Mouse (Mus musculus) heart, embryonic 10.5 days (tissue): ENCODE measurements around the gene Minos1. TPM values are rescaled to one million over a fixed set of nuclear protein-coding genes. Genes with fewer than 3 reads are reported as not detected.
A peak's percentile ranks its signal among the peaks of the same experiment; 100 is the strongest.

Source experiments
- DNase-seq: peaks from one replicate; pipeline ENCODE4 v3.0.0-alpha.2; 2017; ENCODE audit warnings: low spot score
- H3K27ac ChIP-seq: fragments of 300-500 bp; sonication (generic); 2 replicates; pipeline ENCODE4 v1.5.1; 2016; ENCODE audit warnings: mild to moderate bottlenecking
- H3K27me3 ChIP-seq: fragments of 300-500 bp; sonication (generic); 2 replicates; pipeline ENCODE4 v1.6.1; 2016; ENCODE audit warnings: mild to moderate bottlenecking; ENCODE audit not compliant: poor library complexity, insufficient read depth, severe bottlenecking
- H3K36me3 ChIP-seq: fragments of 300-500 bp; sonication (generic); 2 replicates; pipeline ENCODE4 v1.6.1; 2016; ENCODE audit warnings: mild to moderate bottlenecking, moderate library complexity
- H3K4me1 ChIP-seq: fragments of 300-500 bp; sonication (generic); 2 replicates; pipeline ENCODE4 v1.6.1; 2016; ENCODE audit warnings: mild to moderate bottlenecking
- H3K4me3 ChIP-seq: fragments of 300-500 bp; sonication (generic); 2 replicates; pipeline ENCODE4 v1.5.1; 2016; ENCODE audit warnings: mild to moderate bottlenecking, moderate library complexity
- H3K9me3 ChIP-seq: fragments of 300-500 bp; sonication (generic); 2 replicates; pipeline ENCODE4 v1.6.1; 2016; ENCODE audit warnings: mild to moderate bottlenecking, moderate library complexity
- WGBS: fragments of 180-500 bp; shearing (Covaris S2); methylation state at CpG from one replicate; pipeline ENCODE4 v1.1.7; 2016; 5-methylcytosine and 5-hydroxymethylcytosine counted together
- polyA plus RNA-seq: library from polyadenylated mRNA; unstranded; fragments of >200 nt; fragmentation: Nextera tagmentation; extraction: Ambion mirVana; gene quantifications from 2 replicates; pipeline ENCODE4 v1.2.1, GENCODE M21; 2016

Minos1 gene
- polyA plus RNA-seq, 1 experiment from 2014 or later: 532 TPM

DNA sequence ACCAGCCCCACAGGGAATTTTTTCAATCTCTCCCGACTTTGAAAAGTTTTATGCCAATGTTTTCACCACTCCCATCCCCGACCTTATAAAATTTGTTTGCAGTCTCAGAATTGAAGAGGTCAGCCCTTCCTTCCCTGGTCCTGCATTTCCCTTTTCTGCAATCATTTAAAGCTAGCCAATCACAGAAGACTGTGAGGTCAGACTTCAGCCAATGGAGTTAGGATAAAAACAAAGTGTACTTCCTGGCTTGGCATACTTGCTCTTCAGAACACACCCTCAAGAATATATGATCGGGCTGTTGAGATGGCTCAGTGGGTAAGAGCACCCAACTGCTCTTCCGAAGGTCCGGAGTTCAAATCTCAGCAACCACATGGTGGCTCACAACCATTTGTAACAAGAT lies 2.2 kb upstream of the Minos1 start:
- 80% methylated on average over 5 of the region's 5 CpGs for WGBS
- H3K27ac ChIP-seq: no peak overlapping the region
- H3K4me1 ChIP-seq: peaks cover 19% of the 10 kb centered on the region
- H3K4me3 ChIP-seq: no peak overlapping the region
- no peaks in the 10 kb centered on the region for H3K27me3 ChIP-seq
- no peaks in the 10 kb centered on the region for H3K36me3 ChIP-seq
- DNase-seq: no peak
- H3K9me3 ChIP-seq: no peaks in the 10 kb centered on the region

GRCm38 (mm10) chr4:139131858-139132672 lies 1.2 kb upstream of the Minos1 start:
- no peak overlapping the region for H3K4me3 ChIP-seq
- peak overlapping the region; percentile 65 for H3K27ac ChIP-seq
- H3K4me1 ChIP-seq: peaks cover 20% of the 10 kb centered on the region
- no peaks in the 10 kb centered on the region for H3K27me3 ChIP-seq
- peaks cover under 1% of the 10 kb centered on the region for H3K36me3 ChIP-seq
- no peak for DNase-seq
- WGBS: 79% methylated on average over 14 of the region's 14 CpGs
- H3K9me3 ChIP-seq: no peaks in the 10 kb centered on the region

DNA sequence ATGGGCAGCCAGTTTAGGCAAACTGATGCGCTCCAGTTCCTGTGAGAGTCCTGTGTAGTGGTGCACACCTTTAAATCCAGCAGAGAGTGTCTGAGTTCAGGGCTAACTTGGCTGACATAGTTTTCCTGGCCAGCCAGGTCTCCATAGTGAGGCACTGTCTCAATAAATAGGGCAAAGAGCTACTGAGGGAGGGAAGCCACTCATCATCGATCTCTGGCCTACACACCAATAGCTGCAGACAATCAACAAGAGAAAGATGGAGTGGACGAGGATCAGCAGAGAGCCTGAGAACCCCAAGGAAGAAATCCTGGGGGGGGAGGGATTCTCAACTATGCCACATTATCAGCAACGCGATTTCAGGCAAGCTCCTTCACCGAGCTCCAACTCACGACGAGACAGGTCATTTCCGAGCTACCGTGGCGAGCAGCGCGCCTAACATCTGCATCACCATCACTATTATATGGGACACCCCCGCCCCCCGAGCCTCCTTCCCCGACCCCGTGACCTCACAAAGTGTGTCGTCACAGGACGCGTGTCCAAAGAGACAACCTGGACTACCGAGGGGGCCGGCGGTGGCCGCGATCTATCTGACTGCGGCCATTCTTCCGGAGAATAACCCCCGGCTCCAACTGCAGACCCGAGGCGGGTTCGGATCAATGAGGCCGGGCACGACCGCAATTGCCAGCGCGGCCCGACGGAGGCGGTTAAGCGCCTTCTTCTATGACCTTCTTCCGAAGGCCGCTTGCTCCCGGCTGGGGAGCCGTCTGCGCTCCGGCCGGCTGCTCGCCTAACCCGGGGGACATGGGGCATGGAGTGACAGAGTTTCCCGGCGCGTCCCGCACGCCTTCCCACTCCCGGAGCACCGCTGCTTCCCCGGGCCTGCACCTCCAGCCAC lies 860 bp downstream of the Minos1 start:
- Histone ChIP-seq H3K4me3 (peak overlapping the region; percentile 90), H3K27ac (peak overlapping the region; percentile 95), H3K36me3 (peaks cover 8% of the 10 kb centered on the region), H3K27me3 (no peaks in the 10 kb centered on the region), H3K9me3 (no peaks in the 10 kb centered on the region), H3K4me1 (peaks cover 20% of the 10 kb centered on the region)
- 3% methylated on average over 57 of the region's 57 CpGs for WGBS
- peak; percentile 83 for DNase-seq

- no peak for DNase-seq
- WGBS: 90% methylated on average over 3 of the region's 3 CpGs
- Histone ChIP-seq H3K36me3 (peaks cover 8% of the 10 kb centered on the region), H3K9me3 (no peaks in the 10 kb centered on the region), H3K4me1 (peaks cover 20% of the 10 kb centered on the region), H3K4me3 (no peak overlapping the region), H3K27me3 (no peaks in the 10 kb centered on the region), H3K27ac (no peak overlapping the region)
These were observed 4.4 kb downstream of the Minos1 start for GRCm38 (mm10) chr4:139126475-139126874.

DNA sequence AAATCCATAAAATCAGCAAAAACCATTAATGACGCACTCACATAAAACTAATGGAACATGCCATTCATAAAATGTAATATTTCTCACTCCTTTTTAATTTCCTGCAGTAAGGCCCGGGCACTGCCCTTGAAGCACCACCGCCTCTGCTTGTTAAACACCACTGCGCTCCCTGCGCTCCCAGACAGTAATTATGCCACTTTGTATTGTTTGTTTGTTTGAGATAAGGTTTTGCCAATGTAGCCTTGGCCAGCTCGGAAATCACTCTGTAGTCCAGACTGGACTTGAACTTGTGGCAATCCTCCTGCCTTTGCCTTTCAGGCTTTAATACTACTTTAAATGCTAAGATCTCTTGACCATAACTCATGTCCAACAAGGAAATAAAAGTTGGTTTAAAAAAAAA lies 6.0 kb downstream of the Minos1 start:
- H3K4me1 ChIP-seq: peaks cover 20% of the 10 kb centered on the region
- WGBS: 89% methylated on average over 6 of the region's 6 CpGs
- no peak overlapping the region for H3K27ac ChIP-seq
- no peak overlapping the region for H3K4me3 ChIP-seq
- peaks cover 8% of the 10 kb centered on the region for H3K36me3 ChIP-seq
- no peaks in the 10 kb centered on the region for H3K27me3 ChIP-seq
- no peaks in the 10 kb centered on the region for H3K9me3 ChIP-seq
- no peak for DNase-seq

GRCm38 (mm10) chr4:139122557-139122956 lies 8.4 kb downstream of the Minos1 start:
- H3K4me3 ChIP-seq: no peak overlapping the region
- H3K36me3 ChIP-seq: peaks cover 8% of the 10 kb centered on the region
- no peaks in the 10 kb centered on the region for H3K27me3 ChIP-seq
- H3K4me1 ChIP-seq: peaks cover 9% of the 10 kb centered on the region; the same call in 1 of the 2 replicates
- WGBS: 89% methylated on average over 4 of the region's 4 CpGs
- no peak overlapping the region for H3K27ac ChIP-seq
- DNase-seq: no peak
- no peaks in the 10 kb centered on the region for H3K9me3 ChIP-seq

DNA sequence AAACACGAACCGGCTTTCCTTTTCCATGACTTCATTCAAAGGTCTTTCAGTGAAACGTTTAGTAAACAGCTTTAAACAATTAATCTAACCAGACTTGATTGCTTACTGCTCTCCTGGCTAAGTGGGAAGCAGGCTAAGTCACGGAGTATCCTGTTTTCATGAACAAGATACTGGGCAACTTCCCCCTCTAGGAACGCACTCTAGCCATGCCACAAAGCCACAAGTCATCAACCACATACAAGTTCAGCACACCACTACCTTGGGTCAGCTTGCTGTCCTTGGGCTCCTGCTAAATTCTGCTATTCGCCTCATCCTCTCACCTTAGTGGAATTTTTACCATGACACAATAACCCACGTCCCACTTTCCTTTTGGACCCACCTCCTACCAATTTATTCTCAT lies 9.9 kb downstream of the Minos1 start:
- Histone ChIP-seq H3K4me1 (peaks cover 13% of the 10 kb centered on the region), H3K4me3 (no peak overlapping the region), H3K9me3 (no peaks in the 10 kb centered on the region), H3K27ac (no peak overlapping the region), H3K36me3 (peaks cover 6% of the 10 kb centered on the region; the same call in 1 of the 2 replicates), H3K27me3 (no peaks in the 10 kb centered on the region)
- no peak for DNase-seq
- 73% methylated on average over 7 of the region's 7 CpGs for WGBS

DNA sequence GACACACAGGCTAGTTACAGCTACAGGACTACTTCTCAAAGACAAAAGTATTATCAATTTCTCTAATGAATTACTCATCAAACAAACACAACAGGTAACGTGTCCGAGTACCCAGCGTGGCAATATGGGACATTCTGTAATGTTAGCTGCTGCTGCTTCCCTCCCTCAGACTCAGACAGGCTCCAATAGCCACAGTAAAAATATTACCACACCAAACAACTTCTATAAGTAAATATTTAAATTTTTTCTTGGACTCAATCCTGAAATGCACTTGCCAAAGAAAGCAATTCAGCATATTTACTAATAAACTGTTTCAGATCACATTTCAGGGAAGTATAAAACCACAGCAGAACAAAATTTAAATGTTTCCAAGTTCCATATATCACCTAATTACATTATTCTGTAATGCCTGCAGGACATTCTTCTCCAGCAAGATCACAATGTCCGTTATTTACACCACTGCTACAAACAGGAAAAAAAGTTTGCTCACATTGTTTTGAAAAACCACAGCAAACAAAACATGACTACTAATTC lies 10.6 kb downstream of the Minos1 start:
- 90% methylated on average over 4 of the region's 4 CpGs for WGBS
- H3K27me3 ChIP-seq: no peaks in the 10 kb centered on the region
- H3K27ac ChIP-seq: no peak overlapping the region
- H3K4me1 ChIP-seq: peaks cover 13% of the 10 kb centered on the region
- H3K36me3 ChIP-seq: peaks cover 6% of the 10 kb centered on the region; the same call in 1 of the 2 replicates
- no peaks in the 10 kb centered on the region for H3K9me3 ChIP-seq
- DNase-seq: no peak
- H3K4me3 ChIP-seq: no peak overlapping the region

DNA sequence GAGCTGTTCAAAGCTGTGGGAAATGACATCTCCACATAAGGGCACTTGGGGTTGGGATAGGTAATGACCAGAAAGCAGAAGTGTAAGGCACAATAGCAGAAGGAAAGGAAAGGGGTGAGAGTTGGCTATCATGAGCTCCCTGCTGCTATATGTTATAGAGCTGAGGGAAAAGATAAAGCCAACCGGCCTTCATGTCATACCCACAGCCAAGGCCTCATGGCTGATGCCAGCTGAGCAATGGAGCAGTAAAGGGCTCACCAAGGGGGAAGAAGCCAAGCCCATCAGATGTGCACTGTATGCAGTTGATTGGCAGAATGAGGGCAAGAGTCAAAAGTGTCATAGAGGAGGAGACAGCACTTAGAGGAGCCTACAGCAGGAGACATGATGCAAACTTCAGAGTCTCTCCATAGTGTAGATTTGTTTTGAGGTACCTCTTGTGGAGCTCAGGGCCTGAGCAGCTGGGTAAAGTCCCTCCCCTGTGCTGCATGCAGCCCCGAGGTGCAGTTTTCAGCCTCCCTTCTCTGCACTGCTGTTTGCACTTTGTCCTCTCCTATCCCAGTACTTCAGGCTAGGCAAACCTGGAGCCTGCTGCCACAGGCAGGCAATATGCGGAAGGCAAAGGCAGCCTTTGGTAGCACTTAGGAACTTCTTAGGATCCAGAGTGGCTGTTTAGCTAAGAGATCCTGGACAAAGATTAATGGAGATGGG lies 14.4 kb downstream of the Minos1 start:
- no peak overlapping the region for H3K27ac ChIP-seq
- H3K4me3 ChIP-seq: no peak overlapping the region
- DNase-seq: no peak
- peaks cover 36% of the 10 kb centered on the region for H3K4me1 ChIP-seq
- peaks cover 6% of the 10 kb centered on the region; the same call in 1 of the 2 replicates for H3K36me3 ChIP-seq
- 90% methylated on average over 3 of the region's 3 CpGs for WGBS
- H3K27me3 ChIP-seq: no peaks in the 10 kb centered on the region
- H3K9me3 ChIP-seq: no peaks in the 10 kb centered on the region

DNA sequence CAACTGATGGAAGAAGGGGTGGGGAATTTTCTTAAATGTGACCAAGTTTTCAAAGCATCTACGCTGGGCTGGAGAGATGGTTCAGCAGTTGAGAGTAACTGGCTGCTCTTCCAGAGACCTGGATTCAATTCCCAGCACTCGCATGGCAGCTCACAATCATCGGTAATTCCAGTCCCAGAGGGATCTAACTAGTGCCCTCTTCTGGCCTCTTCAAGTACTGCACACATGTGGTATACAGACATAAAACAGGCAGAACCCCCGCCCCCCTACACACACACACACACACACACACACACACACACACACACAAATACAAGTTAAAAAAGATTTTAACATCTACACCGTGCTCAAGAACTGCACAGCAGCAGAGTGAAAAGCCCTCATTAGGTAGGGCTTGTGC lies 15.2 kb downstream of the Minos1 start:
- no peaks in the 10 kb centered on the region for H3K27me3 ChIP-seq
- DNase-seq: no peak
- no peak overlapping the region for H3K27ac ChIP-seq
- 94% methylated on average over 5 of the region's 5 CpGs for WGBS
- H3K36me3 ChIP-seq: peaks cover 6% of the 10 kb centered on the region; the same call in 1 of the 2 replicates
- H3K4me1 ChIP-seq: peaks cover 44% of the 10 kb centered on the region
- H3K4me3 ChIP-seq: no peak overlapping the region
- H3K9me3 ChIP-seq: no peaks in the 10 kb centered on the region

DNA sequence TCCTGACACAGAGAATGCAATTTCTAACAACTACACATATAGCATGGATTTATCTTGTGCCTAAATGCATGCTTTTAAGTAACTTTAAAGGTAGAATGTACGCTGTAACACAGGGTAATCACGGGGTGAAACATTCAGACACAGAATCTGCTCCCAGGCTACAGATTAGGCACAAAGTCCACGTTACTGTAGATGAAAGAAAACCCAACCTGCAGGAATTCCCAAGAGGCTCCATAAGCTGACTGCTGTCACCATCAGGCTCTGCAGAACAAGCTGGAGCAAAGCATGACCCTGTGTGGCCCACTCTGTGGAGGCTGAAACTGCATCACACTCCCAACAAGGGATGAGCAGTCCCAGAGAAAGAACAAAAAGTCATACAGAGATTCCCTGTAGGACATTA lies 18.4 kb downstream of the Minos1 start:
- WGBS: 75% methylated on average over 3 of the region's 3 CpGs
- Histone ChIP-seq H3K9me3 (no peaks in the 10 kb centered on the region), H3K27ac (no peak overlapping the region), H3K4me3 (no peak overlapping the region), H3K36me3 (peaks cover 6% of the 10 kb centered on the region; the same call in 1 of the 2 replicates), H3K27me3 (no peaks in the 10 kb centered on the region), H3K4me1 (peaks cover 42% of the 10 kb centered on the region)
- DNase-seq: no peak

GRCm38 (mm10) chr4:139111421-139111820 lies 19.5 kb downstream of the Minos1 start:
- Histone ChIP-seq H3K27me3 (no peaks in the 10 kb centered on the region), H3K9me3 (no peaks in the 10 kb centered on the region), H3K36me3 (peaks cover 2% of the 10 kb centered on the region; the same call in 1 of the 2 replicates), H3K27ac (peak overlapping the region; percentile 29; the same call in 1 of the 2 replicates), H3K4me1 (peaks cover 38% of the 10 kb centered on the region), H3K4me3 (no peak overlapping the region)
- 41% methylated on average over 3 of the region's 3 CpGs for WGBS
- DNase-seq: no peak
